Mouse (Mus musculus) intestine, embryonic 16.5 days (tissue): ENCODE results near the gene Cenph. TPM values are rescaled to one million over a fixed set of nuclear protein-coding genes. Genes with fewer than 3 reads are reported as not detected.
"Not testable (repeated sequence)": the region's sequence is repeated elsewhere in the genome, so short reads cannot be mapped to it uniquely, and the experiment has no call there.

ENCODE experiments used
- ATAC-seq: fragments of 200-750 bp; cut with Nextera tagmentation; 2 replicates; pipeline ENCODE4 v1.8.0; 2017; ENCODE audit warnings: moderate TSS enrichment, moderate library complexity
- H3K27ac ChIP-seq: fragments of 300-500 bp; sonication (generic); 2 replicates; pipeline ENCODE4 v1.5.1; 2014; ENCODE audit warnings: mild to moderate bottlenecking, low read length
- H3K27me3 ChIP-seq: fragments of 300-500 bp; sonication (generic); replicated peaks from 2 replicates; pipeline ENCODE4 v1.6.1; 2014; ENCODE audit warnings: low read length, control low read depth, mixed read lengths; ENCODE audit not compliant: control insufficient read depth, insufficient read depth
- H3K36me3 ChIP-seq: fragments of 300-500 bp; sonication (generic); 2 replicates; pipeline ENCODE4 v1.6.1; 2014; ENCODE audit warnings: low read length, control low read depth; ENCODE audit not compliant: control insufficient read depth, insufficient read depth
- H3K4me1 ChIP-seq: fragments of 300-500 bp; sonication (generic); 2 replicates; pipeline ENCODE4 v1.6.1; 2014; ENCODE audit warnings: low read length, control low read depth, mixed read lengths; ENCODE audit not compliant: control insufficient read depth, insufficient read depth
- H3K4me2 ChIP-seq: fragments of 300-500 bp; sonication (generic); 2 replicates; pipeline ENCODE4 v1.6.1; 2014; ENCODE audit warnings: low read depth, low read length, control low read depth
- H3K4me3 ChIP-seq: fragments of 300-500 bp; sonication (generic); 2 replicates; pipeline ENCODE4 v1.5.1; 2014; ENCODE audit warnings: mild to moderate bottlenecking, low read length
- H3K9ac ChIP-seq: fragments of 300-500 bp; sonication (generic); 2 replicates; pipeline ENCODE4 v1.6.1; 2014; ENCODE audit warnings: low read depth, low read length
- H3K9me3 ChIP-seq: fragments of 300-500 bp; sonication (generic); 2 replicates; pipeline ENCODE4 v1.6.1; 2016; ENCODE audit warnings: low read length, control low read depth; ENCODE audit not compliant: control insufficient read depth
- WGBS: fragments of 180-500 bp; shearing (Covaris S2); extraction: QIAGEN DNeasy Blood & Tissue Kit; methylation state at CpG from one replicate; pipeline ENCODE4 v1.1.7; 2014; 5-methylcytosine and 5-hydroxymethylcytosine counted together
- polyA plus RNA-seq: library from polyadenylated mRNA; unstranded; fragments of >200 nt; fragmentation: Nextera tagmentation; extraction: Ambion mirVana; gene quantifications from 2 replicates; pipeline ENCODE4 v1.2.1, GENCODE M21; 2015

Cenph gene
- polyA plus RNA-seq, 1 experiment from 2014 or later: 29.0 TPM

GRCm38 (mm10) chr13:100732756-100733155 lies 42.9 kb downstream of the Cenph start:
- Histone ChIP-seq H3K4me3 (no peak overlapping the region), H3K27me3 (no peaks in the 10 kb centered on the region), H3K9ac (no peak overlapping the region), H3K27ac (no peak overlapping the region), H3K4me1 (peaks cover 8% of the 10 kb centered on the region), H3K4me2 (no peak overlapping the region), H3K9me3 (no peaks in the 10 kb centered on the region), H3K36me3 (peaks cover 5% of the 10 kb centered on the region; the same call in 1 of the 2 replicates)
- 93% methylated on average over 2 of the region's 2 CpGs for WGBS
- ATAC-seq: no peak

GRCm38 (mm10) chr13:100731462-100732046 lies 44.1 kb downstream of the Cenph start:
- 0 out of 2 replicates have a peak overlapping the region, but pooled peaks have one; percentile 48 for H3K4me2 ChIP-seq
- WGBS: 92% methylated on average over 5 of the region's 6 CpGs
- peak overlapping the region; percentile 55 for H3K27ac ChIP-seq
- not testable (repeated sequence) for H3K9ac ChIP-seq, H3K4me1 ChIP-seq, H3K27me3 ChIP-seq, H3K4me3 ChIP-seq, ATAC-seq, H3K36me3 ChIP-seq, H3K9me3 ChIP-seq

GRCm38 (mm10) chr13:100730861-100731176 lies 44.9 kb downstream of the Cenph start, which contains the start of gene Cdk7:
TSS of gene Cdk7 (minus strand) at chr13:100730939.
- H3K4me3 ChIP-seq: peak within 1 kb of the TSS; percentile 76
- no peaks in the 10 kb centered on the region for H3K9me3 ChIP-seq
- peaks cover 8% of the 10 kb centered on the region for H3K4me1 ChIP-seq
- H3K27ac ChIP-seq: peak within 1 kb of the TSS; percentile 94
- H3K4me2 ChIP-seq: peak within 1 kb of the TSS; percentile 64
- ATAC-seq: peak; percentile 99
- H3K9ac ChIP-seq: peak within 1 kb of the TSS; percentile 86
- H3K36me3 ChIP-seq: peaks cover 5% of the 10 kb centered on the region; the same call in 1 of the 2 replicates
- under 1% methylated on average over 19 of the region's 19 CpGs for WGBS
- H3K27me3 ChIP-seq: no peaks in the 10 kb centered on the region

- Histone ChIP-seq H3K27me3 (no peaks in the 10 kb centered on the region), H3K4me1 (peaks cover 8% of the 10 kb centered on the region), H3K9ac (peak overlapping the region; percentile 86), H3K27ac (peak overlapping the region; percentile 94), H3K4me2 (peak overlapping the region; percentile 64), H3K9me3 (no peaks in the 10 kb centered on the region), H3K4me3 (peak overlapping the region; percentile 76), H3K36me3 (peaks cover 5% of the 10 kb centered on the region; the same call in 1 of the 2 replicates)
- under 1% methylated on average over 30 of the region's 30 CpGs for WGBS
- ATAC-seq: peak; percentile 88
These were observed 45.4 kb downstream of the Cenph start for GRCm38 (mm10) chr13:100730153-100730860.

GRCm38 (mm10) chr13:100728530-100728929 lies 47.2 kb downstream of the Cenph start:
- H3K27me3 ChIP-seq, H3K9ac ChIP-seq, H3K36me3 ChIP-seq, H3K9me3 ChIP-seq, H3K4me1 ChIP-seq, H3K27ac ChIP-seq, H3K4me2 ChIP-seq, H3K4me3 ChIP-seq, ATAC-seq: not testable (repeated sequence)
- WGBS: 91% methylated on average over 4 of the region's 4 CpGs

- H3K4me1 ChIP-seq: peaks cover 8% of the 10 kb centered on the region
- H3K9ac ChIP-seq: no peak overlapping the region
- no peak for ATAC-seq
- H3K27me3 ChIP-seq: no peaks in the 10 kb centered on the region
- H3K4me3 ChIP-seq: no peak overlapping the region
- no peak overlapping the region for H3K4me2 ChIP-seq
- 88% methylated on average over 5 of the region's 5 CpGs for WGBS
- H3K9me3 ChIP-seq: no peaks in the 10 kb centered on the region
- H3K27ac ChIP-seq: no peak overlapping the region
- peaks cover 5% of the 10 kb centered on the region; the same call in 1 of the 2 replicates for H3K36me3 ChIP-seq
These were observed 47.6 kb downstream of the Cenph start for GRCm38 (mm10) chr13:100728086-100728485.

GRCm38 (mm10) chr13:100725194-100725593 lies 50.5 kb downstream of the Cenph start:
- no peak for ATAC-seq
- 90% methylated on average over 10 of the region's 10 CpGs for WGBS
- H3K36me3 ChIP-seq: peaks cover 10% of the 10 kb centered on the region; the same call in 1 of the 2 replicates

GRCm38 (mm10) chr13:100724051-100724754 lies 51.5 kb downstream of the Cenph start:
- 79% methylated on average over 7 of the region's 7 CpGs for WGBS
- Histone ChIP-seq H3K4me2 (no peak overlapping the region), H3K27ac (no peak overlapping the region), H3K4me3 (no peak overlapping the region), H3K36me3 (peaks cover 10% of the 10 kb centered on the region; the same call in 1 of the 2 replicates), H3K9ac (no peak overlapping the region), H3K9me3 (no peaks in the 10 kb centered on the region), H3K4me1 (peaks cover 5% of the 10 kb centered on the region), H3K27me3 (no peaks in the 10 kb centered on the region)
- ATAC-seq: no peak

More at GRCm38 (mm10) chr13:100725194-100725593, 50.5 kb downstream of the Cenph start:
- Histone ChIP-seq H3K27me3 (no peaks in the 10 kb centered on the region), H3K4me3 (no peak overlapping the region), H3K27ac (no peak overlapping the region), H3K9me3 (no peaks in the 10 kb centered on the region), H3K4me1 (peaks cover 8% of the 10 kb centered on the region), H3K9ac (no peak overlapping the region), H3K4me2 (no peak overlapping the region)

- Histone ChIP-seq H3K9me3 (no peaks in the 10 kb centered on the region), H3K4me3 (no peak overlapping the region), H3K4me2 (no peak overlapping the region), H3K27me3 (no peaks in the 10 kb centered on the region), H3K4me1 (no peaks in the 10 kb centered on the region), H3K27ac (no peak overlapping the region), H3K36me3 (0 out of 2 replicates have a peak, but pooled peaks cover 5% of the 10 kb centered on the region), H3K9ac (no peak overlapping the region)
- 90% methylated on average over 5 of the region's 5 CpGs for WGBS
- no peak for ATAC-seq
These were observed 54.0 kb downstream of the Cenph start for GRCm38 (mm10) chr13:100721656-100722055.
